Mouse (Mus musculus) left cerebral cortex, adult 18-20 months (tissue): ENCODE results near the gene Gpx7. TPM values are rescaled to one million over a fixed set of nuclear protein-coding genes. Genes with fewer than 3 reads are reported as not detected.

ENCODE experiments used
- DNase-seq, 2 experiments: peaks; one replicate each; pipeline ENCODE4 v3.0.0; 2021 to 2022; ENCODE audit warnings: low spot score in 2 of 2, mixed read lengths in 1 of 2
- long read RNA-seq, 2 experiments: library from polyadenylated mRNA; stranded (forward); transcript quantifications; one replicate each; pipeline ENCODE4 v2.0.0; 2021
- total RNA-seq, 2 experiments: library from RNA; stranded (reverse); gene quantifications; 2 replicates each; pipeline ENCODE4 v1.2.3; 2021

Gpx7 gene
- total RNA-seq = 1 to 10 TPM; 3.5 to 5.3 TPM
- long read RNA-seq, experiment 1, transcript Gpx7-201 (3 exons, 1,289 nt) = major isoform, 5 of 7 reads
- long read RNA-seq, experiment 1, partial matches to known transcripts = 0 of 7 reads
- long read RNA-seq, experiment 1, other reads (novel, unspliced or antisense) = 2 of 7 reads
- long read RNA-seq, experiment 2, transcript Gpx7-201 (3 exons, 1,289 nt) = major isoform, 6 of 8 reads
- long read RNA-seq, experiment 2, partial matches to known transcripts = 0 of 8 reads
- long read RNA-seq, experiment 2, other reads (novel, unspliced or antisense) = 2 of 8 reads

- peak in 1 of 2 experiments; percentile 4 for DNase-seq
Observed at GRCm38 (mm10) chr4:108406861-108407401, at the start of gene Gpx7. Gpx7 (minus strand) TSS chr4:108406961.

- no peak for DNase-seq
Observed at GRCm38 (mm10) chr4:108456028-108456427, 49.3 kb upstream of the Gpx7 start.

- DNase-seq = no peak
Observed at GRCm38 (mm10) chr4:108448091-108448490, 41.3 kb upstream of the Gpx7 start.

- DNase-seq = no peak
Observed at GRCm38 (mm10) chr4:108438082-108438840, 31.5 kb upstream of the Gpx7 start.

- DNase-seq = no peak
Observed at GRCm38 (mm10) chr4:108436225-108436624, 29.5 kb upstream of the Gpx7 start.

GRCm38 (mm10) chr4:108435646-108436045 lies 28.9 kb upstream of the Gpx7 start:
- no peak for DNase-seq

- DNase-seq = no peak
Observed at GRCm38 (mm10) chr4:108434781-108435180, 28.0 kb upstream of the Gpx7 start.

- no peak for DNase-seq
Observed at GRCm38 (mm10) chr4:108434221-108434620, 27.5 kb upstream of the Gpx7 start.

GRCm38 (mm10) chr4:108433341-108433740 lies 26.6 kb upstream of the Gpx7 start:
- DNase-seq = no peak

- DNase-seq = no peak
Observed at GRCm38 (mm10) chr4:108431561-108431936, 24.8 kb upstream of the Gpx7 start.

- DNase-seq = no peak
Observed at GRCm38 (mm10) chr4:108430656-108431560, 24.1 kb upstream of the Gpx7 start.

GRCm38 (mm10) chr4:108428341-108428721 lies 21.6 kb upstream of the Gpx7 start:
- no peak for DNase-seq

GRCm38 (mm10) chr4:108427719-108428340 lies 21.1 kb upstream of the Gpx7 start:
- no peak for DNase-seq

GRCm38 (mm10) chr4:108424587-108424986 lies 17.8 kb upstream of the Gpx7 start:
- no peak for DNase-seq

GRCm38 (mm10) chr4:108407621-108408020 lies 860 bp upstream of the Gpx7 start:
- DNase-seq = no peak

- peak; percentile 58 to 72 for DNase-seq
Observed at GRCm38 (mm10) chr4:108406138-108406860, 462 bp downstream of the Gpx7 start.

- DNase-seq = no peak
Observed at GRCm38 (mm10) chr4:108405766-108406137, 1.0 kb downstream of the Gpx7 start.

- DNase-seq = no peak
Observed at GRCm38 (mm10) chr4:108403861-108404635, 2.7 kb downstream of the Gpx7 start.

GRCm38 (mm10) chr4:108400395-108400794 lies 6.4 kb downstream of the Gpx7 start:
- no peak for DNase-seq
